ENCODE assay signal across 17 mouse cellular contexts in the genomic region with DNA sequence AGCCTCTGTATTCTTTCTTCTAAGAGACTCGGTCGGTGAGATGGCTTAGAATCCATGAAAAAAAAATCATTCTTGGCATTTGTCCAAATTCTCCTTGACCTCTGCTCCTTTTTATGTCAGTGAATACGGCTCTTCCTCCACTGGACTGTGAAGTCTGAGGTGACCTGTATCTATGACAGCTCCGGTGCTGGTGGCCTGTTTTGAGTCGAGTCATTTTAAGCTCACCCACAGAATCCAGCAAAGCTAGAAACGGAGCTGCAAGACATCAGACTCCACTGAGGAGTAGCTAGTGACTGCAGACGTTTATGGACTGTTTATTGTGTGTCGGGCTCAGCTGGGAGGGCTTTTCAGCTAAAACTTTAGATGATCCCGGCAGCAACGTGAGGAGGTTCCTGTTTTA. TPM values are rescaled to one million over a fixed set of nuclear protein-coding genes. Genes with fewer than 3 reads are reported as not detected.
DNase-seq lines count a peak whose midpoint lies in the region; ATAC-seq and TF ChIP-seq lines count a peak whose summit lies in the region.
"Had no signal": no experiment of that assay in that cellular context is flagged by ENCODE, and none has a peak within 500 bp of the region (broad histone marks: within the 10 kb centered on the region; RNA-seq: fewer than 3 reads in every experiment).

No protein-coding gene starts in this region.

- H3K9ac ChIP-seq in intestine, embryonic 14.5 days (ENCODE audit: low read length), result no peak overlapping the region
- H3K9ac ChIP-seq in intestine, postnatal 0 days (ENCODE audit: low read depth, low read length), result no peak overlapping the region
- no peak overlapping the region for H3K9ac ChIP-seq in lung, embryonic 14.5 days
- H3K9ac ChIP-seq: hindbrain, embryonic 14.5 days; limb, embryonic 12.5 days; liver, postnatal 0 days; midbrain, embryonic 12.5 days had no signal

- TF ChIP-seq CTCF in intestine, postnatal 0 days (IDR thresholded peaks at IDR 0.05; ENCODE audit: low read depth), result no peak
- no peak for TF ChIP-seq CTCF in lung, embryonic 14.5 days (IDR thresholded peaks at IDR 0.05; ENCODE audit: low read depth)

- no peaks in the 10 kb centered on the region for H3K27me3 ChIP-seq in intestine, embryonic 14.5 days (replicated peaks; ENCODE audit: control insufficient read depth, insufficient read depth, low read length)
- no peaks in the 10 kb centered on the region for H3K27me3 ChIP-seq in intestine, postnatal 0 days (replicated peaks; ENCODE audit: control insufficient read depth, insufficient read depth, low read length)
- no peaks in the 10 kb centered on the region for H3K27me3 ChIP-seq in lung, embryonic 14.5 days (ENCODE audit: insufficient read depth, low read length)

- no peak overlapping the region for H3K4me3 ChIP-seq in intestine, embryonic 14.5 days (ENCODE audit: low read depth, low read length)
- no peak overlapping the region for H3K4me3 ChIP-seq in intestine, postnatal 0 days (ENCODE audit: low read depth, low read length)
- H3K4me3 ChIP-seq in lung, embryonic 14.5 days (ENCODE audit: low read depth, low read length), result no peak overlapping the region
- H3K4me3 ChIP-seq: heart, embryonic 10.5 days; limb, embryonic 12.5 days; midbrain, embryonic 12.5 days had no signal

- DNase-seq in intestine, embryonic 14.5 days (ENCODE audit: low spot score), result peak; percentile 61
- DNase-seq in lung, embryonic 14.5 days, result peak; percentile 74
- no peak for DNase-seq in lung, postnatal 4 days
- peak; percentile 17 for DNase-seq in forelimb bud, embryonic 11.5 days (ENCODE audit: low read depth, low spot score)
- DNase-seq in skeletal muscle tissue, adult 2 months (ENCODE audit: low read depth, low spot score), result peak; percentile 13
- no peak for DNase-seq in frontal cortex, postnatal 36 days (ENCODE audit: low spot score in 2 of 2)
- DNase-seq: cerebellum, adult 8-10 months; gastrocnemius, postnatal 36 days; heart, postnatal 14 days; kidney, adult 8-10 months; liver, postnatal 0 days had no signal

- peak; percentile 69; the same call in 1 of the 2 replicates for ATAC-seq in intestine, embryonic 14.5 days (replicated peaks; ENCODE audit: low FRiP score, low TSS enrichment, low read depth)
- no peak for ATAC-seq in intestine, postnatal 0 days
- peak; percentile 44; the same call in 1 of the 2 replicates for ATAC-seq in lung, embryonic 14.5 days (ENCODE audit: insufficient read depth)
- ATAC-seq: liver, postnatal 0 days had no signal

- no peak overlapping the region for H3K27ac ChIP-seq in intestine, embryonic 14.5 days (ENCODE audit: low read depth)
- no peak overlapping the region for H3K27ac ChIP-seq in intestine, postnatal 0 days (ENCODE audit: low read depth, low read length)
- no peak overlapping the region for H3K27ac ChIP-seq in lung, embryonic 14.5 days (ENCODE audit: low read depth)
- H3K27ac ChIP-seq: heart, embryonic 10.5 days; hindbrain, embryonic 14.5 days; limb, embryonic 12.5 days; macrophage; midbrain, embryonic 12.5 days had no signal

- H3K4me2 ChIP-seq in intestine, embryonic 14.5 days (ENCODE audit: low read length), result peak overlapping the region; percentile 18
- H3K4me2 ChIP-seq in intestine, postnatal 0 days (replicated peaks; ENCODE audit: low read depth), result no peak overlapping the region
- H3K4me2 ChIP-seq in lung, embryonic 14.5 days, result no peak overlapping the region
- H3K4me2 ChIP-seq: hindbrain, embryonic 14.5 days; limb, embryonic 12.5 days; midbrain, embryonic 12.5 days had no signal

- no peaks in the 10 kb centered on the region for H3K9me3 ChIP-seq in intestine, embryonic 14.5 days (ENCODE audit: control insufficient read depth, low read length)
- no peaks in the 10 kb centered on the region for H3K9me3 ChIP-seq in intestine, postnatal 0 days (ENCODE audit: control insufficient read depth)
- H3K9me3 ChIP-seq in lung, embryonic 14.5 days (ENCODE audit: low read depth, low read length), result no peaks in the 10 kb centered on the region
- H3K9me3 ChIP-seq: heart, embryonic 10.5 days; limb, embryonic 12.5 days; midbrain, embryonic 12.5 days had no signal

- 13% methylated on average over 10 of the region's 10 CpGs for WGBS in intestine, embryonic 14.5 days
- WGBS in intestine, postnatal 0 days, result 18% methylated on average over 10 of the region's 10 CpGs
- 25% methylated on average over 10 of the region's 10 CpGs for WGBS in lung, embryonic 14.5 days

- peaks cover 9% of the 10 kb centered on the region; the same call in 1 of the 2 replicates for H3K4me1 ChIP-seq in intestine, embryonic 14.5 days (replicated peaks; ENCODE audit: control insufficient read depth, insufficient read depth, low read length)
- H3K4me1 ChIP-seq in intestine, postnatal 0 days (replicated peaks; ENCODE audit: control insufficient read depth, insufficient read depth, low read length), result peaks cover 4% of the 10 kb centered on the region; the same call in 1 of the 2 replicates
- H3K4me1 ChIP-seq in lung, embryonic 14.5 days (ENCODE audit: insufficient read depth), result no peaks in the 10 kb centered on the region; the same call in 1 of the 2 replicates
- H3K4me1 ChIP-seq: heart, embryonic 10.5 days had no signal

- no peaks in the 10 kb centered on the region for H3K36me3 ChIP-seq in intestine, embryonic 14.5 days (ENCODE audit: control insufficient read depth, insufficient read depth, low read length)
- H3K36me3 ChIP-seq in intestine, postnatal 0 days (ENCODE audit: control insufficient read depth, insufficient read depth), result no peaks in the 10 kb centered on the region
- H3K36me3 ChIP-seq in lung, embryonic 14.5 days (ENCODE audit: insufficient read depth), result no peaks in the 10 kb centered on the region
- H3K36me3 ChIP-seq: heart, embryonic 10.5 days; limb, embryonic 12.5 days; midbrain, embryonic 12.5 days had no signal

RNA-seq across cellular contexts. Expression of gene Pex3, which starts 19.1 kb away (rescaled TPM):
- polyA plus RNA-seq in intestine, embryonic 14.5 days (2014; fragmentation: Nextera tagmentation; extraction: Ambion mirVana), result 25.1 and 25.3 TPM in 2 replicates
- polyA plus RNA-seq in intestine, postnatal 0 days (2015; fragmentation: Nextera tagmentation; extraction: Ambion mirVana), result 21.5 and 23.8 TPM in 2 replicates
- polyA plus RNA-seq in lung, embryonic 14.5 days (2014; fragmentation: Nextera tagmentation; extraction: Ambion mirVana), result 26.8 and 27.6 TPM in 2 replicates

RNA-seq across cellular contexts. Expression of gene Adat2, which starts 19.3 kb away (rescaled TPM):
- polyA plus RNA-seq in intestine, embryonic 14.5 days (2014; fragmentation: Nextera tagmentation; extraction: Ambion mirVana), result 5.8 and 6.5 TPM in 2 replicates
- polyA plus RNA-seq in intestine, postnatal 0 days (2015; fragmentation: Nextera tagmentation; extraction: Ambion mirVana), result 2.5 and 3.2 TPM in 2 replicates
- polyA plus RNA-seq in lung, embryonic 14.5 days (2014; fragmentation: Nextera tagmentation; extraction: Ambion mirVana), result 6.1 and 6.6 TPM in 2 replicates

Comparison
In these comparisons a context has a peak if more than half of its experiments do, and no peak if none do; other contexts are left out.
1. DNase-seq: peak in intestine, embryonic 14.5 days (single experiment), lung, embryonic 14.5 days (single experiment), forelimb bud, embryonic 11.5 days (single experiment) and skeletal muscle tissue, adult 2 months (single experiment); none in lung, postnatal 4 days (0 of 2) and frontal cortex, postnatal 36 days (0 of 2).